Mouse (Mus musculus) forebrain, postnatal 0 days (tissue): ENCODE data around the gene Ccdc36. TPM values are rescaled to one million over a fixed set of nuclear protein-coding genes. Genes with fewer than 3 reads are reported as not detected.

Source experiments
- ATAC-seq: fragments of 200-750 bp; cut with Nextera tagmentation; 2 replicates; pipeline ENCODE4 v1.8.0; 2017; ENCODE audit warnings: mild to moderate bottlenecking, moderate library complexity
- DNase-seq: peaks from one replicate; pipeline ENCODE4 v3.0.0-alpha.2; 2015
- H3K27ac ChIP-seq: fragments of 300-500 bp; sonication (generic); 2 replicates; pipeline ENCODE4 v1.5.1; 2014; ENCODE audit warnings: low read depth, mild to moderate bottlenecking, antibody characterized with exemption, low read length, moderate library complexity, mixed read lengths
- H3K27me3 ChIP-seq: fragments of 300-500 bp; sonication (generic); 2 replicates; pipeline ENCODE4 v1.6.1; 2014; ENCODE audit warnings: mild to moderate bottlenecking, low read length, mixed read lengths; ENCODE audit not compliant: insufficient read depth
- H3K36me3 ChIP-seq: fragments of 300-500 bp; sonication (generic); 2 replicates; pipeline ENCODE4 v1.6.1; 2014; ENCODE audit warnings: mild to moderate bottlenecking, moderate library complexity; ENCODE audit not compliant: insufficient read depth
- H3K4me1 ChIP-seq: fragments of 300-500 bp; sonication (generic); 2 replicates; pipeline ENCODE4 v1.6.1; 2014; ENCODE audit warnings: antibody characterized with exemption; ENCODE audit not compliant: insufficient read depth
- H3K4me2 ChIP-seq: fragments of 300-500 bp; sonication (generic); 2 replicates; pipeline ENCODE4 v1.6.1; 2014; ENCODE audit warnings: low read depth, mild to moderate bottlenecking, moderate library complexity
- H3K4me3 ChIP-seq: fragments of 300-500 bp; sonication (generic); 2 replicates; pipeline ENCODE4 v1.5.1; 2014; ENCODE audit warnings: low read depth, low read length, mixed read lengths
- H3K9ac ChIP-seq: fragments of 300-500 bp; sonication (generic); 2 replicates; pipeline ENCODE4 v1.6.1; 2014; ENCODE audit warnings: mild to moderate bottlenecking
- H3K9me3 ChIP-seq: fragments of 300-500 bp; sonication (generic); 2 replicates; pipeline ENCODE4 v1.6.1; 2016; ENCODE audit warnings: low read length
- CTCF ChIP-seq: sonication (generic); IDR thresholded peaks from 2 replicates; pipeline ENCODE4 v1.5.1; 2016; ENCODE audit warnings: antibody characterized with exemption, control low read depth, low read depth
- WGBS: fragments of 180-500 bp; shearing (Covaris S2); extraction: QIAGEN DNeasy Blood & Tissue Kit; methylation state at CpG from one replicate; pipeline ENCODE4 v1.1.7; 2014; 5-methylcytosine and 5-hydroxymethylcytosine counted together
- polyA plus RNA-seq: library from polyadenylated mRNA; unstranded; fragments of >200 nt; fragmentation: Nextera tagmentation; extraction: Ambion mirVana; gene quantifications from 2 replicates; pipeline ENCODE4 v1.2.1, GENCODE M21; 2015
- total RNA-seq: library from RNA; depleted of rRNA; stranded (reverse); fragments of >200 nt; gene quantifications from 2 replicates; pipeline ENCODE4 v1.2.3, GENCODE M21; 2014

Ccdc36 gene
- total and polyA plus RNA-seq, 2 experiments from 2014 or later = 1.8 TPM

DNA sequence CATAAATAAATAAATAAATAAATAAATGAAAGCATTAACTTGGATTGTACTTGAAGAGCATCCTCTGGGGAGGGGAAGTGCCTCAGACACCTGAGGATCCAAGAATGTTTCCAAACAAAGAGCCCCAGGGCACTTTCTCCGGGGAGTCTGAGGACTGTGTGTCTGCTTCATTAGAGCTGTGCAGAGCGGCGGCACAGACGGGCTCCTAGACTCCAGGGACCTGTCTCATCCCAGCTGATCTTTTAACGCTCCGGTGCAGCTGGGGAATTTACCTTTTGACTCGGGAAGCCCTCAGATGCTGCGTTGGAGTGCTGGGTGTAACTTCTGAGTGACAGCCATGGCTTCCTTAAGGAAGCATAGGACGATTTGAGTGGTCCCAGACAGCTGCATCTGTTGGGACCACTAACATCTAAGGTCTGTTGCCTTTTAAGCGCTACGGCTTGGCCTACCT is 32.9 kb upstream of the Ccdc36 start, which contains the start of gene Klhdc8b:
Klhdc8b (minus strand) TSS at position 401 of the 451 bp plus-strand sequence.
- WGBS = 27% methylated on average over 11 of the region's 11 CpGs
- no peak for DNase-seq
- H3K4me1 ChIP-seq = 0 out of 2 replicates have a peak, but pooled peaks cover 8% of the 10 kb centered on the region
- no peak for TF ChIP-seq CTCF
- ATAC-seq = no peak
- H3K9me3 ChIP-seq = no peaks in the 10 kb centered on the region
- no peaks in the 10 kb centered on the region for H3K27me3 ChIP-seq
- peaks cover 32% of the 10 kb centered on the region for H3K36me3 ChIP-seq
- peak within 1 kb of the TSS; percentile 79 for H3K4me3 ChIP-seq
- H3K27ac ChIP-seq = peak within 1 kb of the TSS; percentile 76
- peak within 1 kb of the TSS; percentile 88 for H3K4me2 ChIP-seq
- peak within 1 kb of the TSS; percentile 80 for H3K9ac ChIP-seq

- Histone ChIP-seq H3K4me3 (peak within 1 kb of the TSS; percentile 79), H3K4me2 (peak within 1 kb of the TSS; percentile 88), H3K36me3 (peaks cover 27% of the 10 kb centered on the region), H3K9ac (peak within 1 kb of the TSS; percentile 80), H3K4me1 (0 out of 2 replicates have a peak, but pooled peaks cover 8% of the 10 kb centered on the region), H3K27ac (peak within 1 kb of the TSS; percentile 76), H3K27me3 (no peaks in the 10 kb centered on the region), H3K9me3 (no peaks in the 10 kb centered on the region)
- DNase-seq (peak; percentile 92), ATAC-seq (peak; percentile 94)
- 3% methylated on average over 51 of the region's 52 CpGs for WGBS
- TF ChIP-seq CTCF = no peak
Observed at GRCm38 (mm10) chr9:108460319-108461178, 32.3 kb upstream of the Ccdc36 start, which contains the start of gene Ccdc71. Gene Ccdc71 (plus strand): TSS chr9:108460527.

GRCm38 (mm10) chr9:108459939-108460318 is 31.6 kb upstream of the Ccdc36 start:
- H3K27me3 ChIP-seq = no peaks in the 10 kb centered on the region
- peak overlapping the region; percentile 79 for H3K4me3 ChIP-seq
- H3K9ac ChIP-seq = peak overlapping the region; percentile 80; the same call in 1 of the 2 replicates
- no peaks in the 10 kb centered on the region for H3K9me3 ChIP-seq
- 0 out of 2 replicates have a peak, but pooled peaks cover 8% of the 10 kb centered on the region for H3K4me1 ChIP-seq
- peak overlapping the region; percentile 88 for H3K4me2 ChIP-seq
- DNase-seq = no peak
- WGBS = 87% methylated on average over 1 of the region's 1 CpGs
- peaks cover 21% of the 10 kb centered on the region for H3K36me3 ChIP-seq
- no peak for ATAC-seq
- H3K27ac ChIP-seq = peak overlapping the region; percentile 76; the same call in 1 of the 2 replicates
- TF ChIP-seq CTCF = no peak

- DNase-seq (no peak), ATAC-seq (no peak)
- Histone ChIP-seq H3K4me3 (no peak overlapping the region), H3K27me3 (no peaks in the 10 kb centered on the region), H3K4me2 (no peak overlapping the region), H3K36me3 (no peaks in the 10 kb centered on the region), H3K9me3 (no peaks in the 10 kb centered on the region), H3K4me1 (peaks cover 12% of the 10 kb centered on the region; the same call in 1 of the 2 replicates), H3K9ac (no peak overlapping the region), H3K27ac (no peak overlapping the region)
- TF ChIP-seq CTCF = no peak
- 90% methylated on average over 10 of the region's 10 CpGs for WGBS
Observed at GRCm38 (mm10) chr9:108456953-108457352, 28.7 kb upstream of the Ccdc36 start.

- no peak for DNase-seq
- H3K4me2 ChIP-seq = no peak overlapping the region
- H3K27me3 ChIP-seq = no peaks in the 10 kb centered on the region
- H3K27ac ChIP-seq = no peak overlapping the region
- no peak overlapping the region for H3K9ac ChIP-seq
- peaks cover 16% of the 10 kb centered on the region for H3K4me1 ChIP-seq
- no peak overlapping the region for H3K4me3 ChIP-seq
- no peak for ATAC-seq
- no peak for TF ChIP-seq CTCF
- H3K9me3 ChIP-seq = no peaks in the 10 kb centered on the region
- WGBS = 82% methylated on average over 12 of the region's 12 CpGs
- no peaks in the 10 kb centered on the region for H3K36me3 ChIP-seq
Observed at GRCm38 (mm10) chr9:108455747-108456571, 27.7 kb upstream of the Ccdc36 start.

DNA sequence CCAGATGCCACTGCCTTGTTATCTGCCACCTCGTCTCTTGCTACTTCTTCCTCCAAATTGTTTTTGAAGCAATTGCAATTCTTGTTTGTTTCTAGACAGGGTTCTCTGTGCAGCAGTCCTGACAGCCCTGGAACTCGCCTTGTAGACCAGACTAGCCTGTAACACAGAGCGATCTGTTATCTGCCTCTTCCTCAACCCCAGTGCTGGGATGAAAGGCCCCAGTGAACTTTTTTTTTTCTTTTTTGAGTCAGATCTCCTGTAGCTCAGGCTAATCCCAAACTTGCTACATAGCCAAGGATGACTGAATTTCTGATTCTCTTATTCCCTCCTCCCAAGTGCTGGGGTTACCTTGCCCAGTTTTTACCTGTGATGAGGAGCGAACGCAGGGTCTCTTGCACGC is 26.1 kb upstream of the Ccdc36 start:
- DNase-seq = no peak
- no peak overlapping the region for H3K27ac ChIP-seq
- H3K27me3 ChIP-seq = no peaks in the 10 kb centered on the region
- no peak for TF ChIP-seq CTCF
- H3K9me3 ChIP-seq = no peaks in the 10 kb centered on the region
- H3K4me1 ChIP-seq = peaks cover 27% of the 10 kb centered on the region
- no peak overlapping the region for H3K4me3 ChIP-seq
- H3K9ac ChIP-seq = no peak overlapping the region
- ATAC-seq = no peak
- WGBS = 87% methylated on average over 6 of the region's 6 CpGs
- no peaks in the 10 kb centered on the region for H3K36me3 ChIP-seq
- no peak overlapping the region for H3K4me2 ChIP-seq
